Mouse (Mus musculus): Measurements from ENCODE around the gene Fgf22.

DNA sequence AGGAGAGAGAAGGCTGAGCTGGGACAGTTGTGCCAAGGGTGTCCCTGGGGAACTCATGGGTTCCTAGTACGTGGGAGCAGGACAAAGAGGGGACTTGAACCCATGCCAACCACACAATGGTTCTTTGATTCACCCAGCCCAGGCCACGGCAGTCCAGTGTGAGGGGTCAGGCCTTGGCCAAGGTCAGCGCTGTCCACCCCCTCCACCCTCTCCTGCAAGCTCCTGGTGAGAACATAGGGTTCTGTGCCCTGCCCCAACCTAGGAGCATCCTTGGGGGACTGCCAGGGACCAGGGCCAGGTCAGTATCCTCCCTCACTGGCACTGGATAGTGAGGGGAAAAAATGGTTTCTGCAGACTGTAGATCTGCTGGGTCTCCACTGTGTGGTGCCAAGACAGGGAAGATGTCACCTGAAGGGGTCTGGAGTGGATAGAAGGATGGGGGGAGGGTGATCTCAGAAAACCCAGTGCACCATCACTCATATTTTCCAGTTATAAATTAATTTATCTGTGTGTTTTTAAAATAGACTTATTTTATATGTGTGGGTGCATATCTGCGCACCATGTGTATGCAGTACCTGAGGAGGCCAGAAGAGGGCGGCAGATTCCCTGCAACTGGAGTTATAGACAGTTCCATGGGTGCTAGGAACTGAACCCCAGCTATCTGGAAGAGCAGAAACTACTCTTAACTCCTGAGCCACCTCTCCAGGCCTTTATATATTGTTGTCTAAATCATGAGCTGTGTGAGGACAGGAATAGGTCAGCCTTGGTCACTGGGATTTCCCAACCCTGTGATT is 19.8 kb downstream of the Fgf22 start:
- TF ChIP-seq GATA1 (IDR thresholded peaks at IDR 0.05; ENCODE audit: borderline replicate concordance, low read length) = no peak
- no peak for TF ChIP-seq FLI1 (IDR thresholded peaks at IDR 0.05; ENCODE audit: low read length)

Measured in megakaryocyte, embryonic 14.5 days (primary cell).